Mouse (Mus musculus): Measurements from ENCODE around the gene Zbtb9. TPM values are rescaled to one million over a fixed set of nuclear protein-coding genes. Genes with fewer than 3 reads are reported as not detected.
A peak's percentile ranks its signal among the peaks of the same experiment; 100 is the strongest.

The Zbtb9 gene
- polyA plus RNA-seq, 1 experiment from 2014 or later = 16.5 TPM

- DNase-seq (ENCODE audit: low spot score) = no peak
- no peaks in the 10 kb centered on the region for H3K9me3 ChIP-seq
- peak within 1 kb of the TSS; percentile 65 for H3K4me3 ChIP-seq
- peaks cover 36% of the 10 kb centered on the region for H3K4me1 ChIP-seq (replicated peaks)
- WGBS = 73% methylated on average over 4 of the region's 4 CpGs
- H3K27me3 ChIP-seq (ENCODE audit: insufficient read depth, poor library complexity, severe bottlenecking) = no peaks in the 10 kb centered on the region
- peak within 1 kb of the TSS; percentile 92 for H3K27ac ChIP-seq
- H3K36me3 ChIP-seq = peaks cover 26% of the 10 kb centered on the region
Measured at GRCm38 (mm10) chr17:27028909-27029308, 55.9 kb downstream of the Zbtb9 start, which contains the start of gene Bak1. TSS of gene Bak1 (minus strand) at chr17:27029009.

DNA sequence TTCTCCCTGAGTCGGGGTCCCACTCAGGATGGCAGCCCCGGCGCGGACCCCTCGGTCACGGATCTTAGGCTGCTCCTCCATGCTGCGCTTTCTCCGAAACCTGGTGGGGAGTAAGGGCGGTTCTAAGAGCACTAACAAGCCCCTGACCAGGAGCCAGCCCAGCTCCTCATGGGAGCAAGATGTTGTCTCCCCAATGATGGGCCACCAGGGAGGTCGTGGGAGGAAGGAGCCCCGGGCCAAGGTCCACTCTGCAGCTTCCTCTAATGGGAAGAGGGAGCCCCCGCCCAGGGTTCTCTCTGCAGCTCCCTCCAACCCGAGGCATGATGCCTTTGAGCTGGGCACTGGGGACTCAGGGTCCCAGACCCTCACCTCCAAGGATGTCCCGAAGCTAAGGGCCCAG is 56.5 kb downstream of the Zbtb9 start:
- Histone ChIP-seq H3K27me3 (ENCODE audit: insufficient read depth, poor library complexity, severe bottlenecking) (no peaks in the 10 kb centered on the region), H3K4me3 (no peak overlapping the region), H3K9me3 (no peaks in the 10 kb centered on the region), H3K36me3 (peaks cover 20% of the 10 kb centered on the region), H3K27ac (no peak overlapping the region), H3K4me1 (replicated peaks) (peaks cover 36% of the 10 kb centered on the region)
- 89% methylated on average over 14 of the region's 14 CpGs for WGBS
- no peak for DNase-seq (ENCODE audit: low spot score)

- Histone ChIP-seq H3K36me3 (peaks cover 6% of the 10 kb centered on the region), H3K4me3 (no peak overlapping the region), H3K4me1 (replicated peaks) (peaks cover 41% of the 10 kb centered on the region), H3K27me3 (ENCODE audit: insufficient read depth, poor library complexity, severe bottlenecking) (no peaks in the 10 kb centered on the region), H3K9me3 (no peaks in the 10 kb centered on the region), H3K27ac (no peak overlapping the region)
- DNase-seq (ENCODE audit: low spot score) = no peak
- WGBS = 94% methylated on average over 4 of the region's 4 CpGs
Measured at GRCm38 (mm10) chr17:27030896-27031295, 57.9 kb downstream of the Zbtb9 start.

DNA sequence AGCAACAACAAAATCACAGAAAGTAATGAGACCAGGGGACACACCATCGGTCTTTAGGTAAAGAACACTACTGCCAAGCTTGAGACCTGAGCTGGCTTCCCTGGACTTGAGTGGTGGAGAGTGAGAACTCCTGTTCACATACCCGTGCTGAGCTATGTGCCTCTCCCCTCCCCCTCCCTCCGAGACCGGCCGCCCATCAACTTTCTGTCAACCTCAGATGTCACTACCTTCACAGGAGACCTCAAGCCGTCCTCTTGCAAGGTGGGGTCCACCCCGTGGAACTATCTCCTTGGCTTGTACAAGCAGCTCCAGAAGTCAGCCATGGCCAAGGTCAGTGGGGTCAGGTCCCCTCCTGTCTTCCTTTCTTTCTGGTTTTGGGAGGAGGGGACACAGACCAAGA is 59.4 kb downstream of the Zbtb9 start:
- no peaks in the 10 kb centered on the region for H3K27me3 ChIP-seq (ENCODE audit: insufficient read depth, poor library complexity, severe bottlenecking)
- no peak overlapping the region; the same call in 1 of the 2 replicates for H3K27ac ChIP-seq
- 57% methylated on average over 7 of the region's 7 CpGs for WGBS
- no peaks in the 10 kb centered on the region for H3K36me3 ChIP-seq
- H3K9me3 ChIP-seq = no peaks in the 10 kb centered on the region
- peaks cover 35% of the 10 kb centered on the region for H3K4me1 ChIP-seq (replicated peaks)
- DNase-seq (ENCODE audit: low spot score) = no peak
- H3K4me3 ChIP-seq = peak overlapping the region; percentile 16

DNA sequence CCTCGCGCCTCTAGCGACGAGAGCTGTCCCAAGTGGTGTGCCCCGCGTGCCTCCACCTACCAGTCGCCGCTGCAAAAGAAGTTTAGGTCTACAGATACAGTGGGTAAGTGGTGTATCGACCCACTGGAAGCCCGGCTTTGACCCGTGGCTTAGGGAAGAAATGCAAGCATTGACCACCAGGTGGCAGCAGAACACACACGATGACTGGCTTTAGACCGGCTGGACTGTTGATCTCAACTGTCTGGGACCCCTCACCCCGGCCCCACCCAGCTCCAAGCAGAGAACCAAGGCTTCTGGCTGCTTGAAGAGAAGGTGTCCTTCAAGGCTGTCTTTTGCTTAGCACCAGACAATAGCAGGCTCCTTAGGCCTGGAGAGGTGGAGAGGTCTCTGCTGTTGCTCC is 59.9 kb downstream of the Zbtb9 start:
- peak; percentile 86 for DNase-seq (ENCODE audit: low spot score)
- Histone ChIP-seq H3K4me1 (replicated peaks) (peaks cover 30% of the 10 kb centered on the region), H3K4me3 (peak overlapping the region; percentile 16; the same call in 1 of the 2 replicates), H3K9me3 (no peaks in the 10 kb centered on the region), H3K27me3 (ENCODE audit: insufficient read depth, poor library complexity, severe bottlenecking) (0 out of 2 replicates have a peak, but pooled peaks cover 2% of the 10 kb centered on the region), H3K27ac (peak overlapping the region; percentile 69), H3K36me3 (no peaks in the 10 kb centered on the region)
- 3% methylated on average over 14 of the region's 14 CpGs for WGBS

DNA sequence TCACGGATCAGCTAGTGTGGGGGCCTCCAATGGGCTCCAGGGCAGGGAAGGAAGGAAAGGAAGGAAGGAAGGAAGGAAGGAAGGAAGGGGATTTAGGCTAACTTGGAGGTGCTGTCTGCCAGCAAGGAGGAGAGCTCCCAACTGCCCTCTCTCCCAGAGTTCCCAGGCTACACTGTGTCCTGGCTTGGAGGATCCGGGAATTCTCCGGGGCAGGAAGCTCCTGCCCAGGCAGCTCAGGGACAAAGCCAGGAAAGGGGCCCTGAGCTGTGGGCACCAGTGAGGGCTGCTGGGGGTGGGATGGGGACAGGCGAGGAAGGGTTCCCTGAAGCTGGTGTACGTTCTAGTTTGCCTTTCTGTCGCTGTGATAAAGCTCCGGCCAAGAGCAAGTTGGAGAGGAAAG is 63.5 kb downstream of the Zbtb9 start:
- H3K4me3 ChIP-seq = no peak overlapping the region
- H3K27ac ChIP-seq = peak overlapping the region; percentile 66
- no peaks in the 10 kb centered on the region for H3K36me3 ChIP-seq
- WGBS = 77% methylated on average over 7 of the region's 7 CpGs
- peaks cover 21% of the 10 kb centered on the region for H3K27me3 ChIP-seq (ENCODE audit: insufficient read depth, poor library complexity, severe bottlenecking)
- no peaks in the 10 kb centered on the region for H3K9me3 ChIP-seq
- peaks cover 53% of the 10 kb centered on the region for H3K4me1 ChIP-seq (replicated peaks)
- no peak for DNase-seq (ENCODE audit: low spot score)

DNA sequence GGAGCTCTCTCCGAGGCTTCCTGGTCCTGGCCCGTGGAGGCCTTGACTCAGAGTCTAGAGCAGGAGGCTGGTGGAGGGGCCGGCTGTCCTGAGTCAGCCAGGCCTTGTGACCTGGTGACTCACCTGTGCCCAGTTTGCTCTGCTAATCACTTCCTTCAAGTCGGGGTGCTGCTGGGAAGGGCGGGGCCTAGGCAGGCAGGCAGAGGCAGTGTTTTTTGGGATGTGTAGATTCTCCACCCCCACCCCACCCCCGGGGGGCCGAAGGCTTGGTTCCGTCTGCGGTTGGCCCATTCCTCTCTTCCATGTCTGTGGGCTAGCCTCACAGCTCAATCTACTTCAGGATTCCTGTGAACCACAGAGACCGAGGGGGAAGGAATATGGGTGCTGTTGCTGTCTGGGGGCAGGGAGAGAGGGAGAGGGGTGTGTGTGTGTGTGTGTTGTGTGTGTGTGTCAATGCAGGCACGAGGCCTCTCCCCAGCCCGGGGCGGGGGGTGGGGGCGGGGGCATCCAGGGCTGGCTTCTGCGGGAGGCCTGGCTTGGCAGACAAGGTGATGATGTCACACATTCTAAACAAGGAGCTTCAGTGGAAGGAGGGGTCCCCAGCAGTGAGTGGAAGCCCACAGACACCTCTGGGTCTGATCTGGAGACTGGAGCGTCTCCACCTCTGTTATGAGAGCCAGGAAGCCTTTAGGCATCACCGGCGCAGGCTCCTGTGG is 65.5 kb downstream of the Zbtb9 start:
- DNase-seq (ENCODE audit: low spot score) = no peak
- H3K4me3 ChIP-seq = no peak overlapping the region
- peaks cover 55% of the 10 kb centered on the region for H3K4me1 ChIP-seq (replicated peaks)
- H3K27me3 ChIP-seq (ENCODE audit: insufficient read depth, poor library complexity, severe bottlenecking) = peaks cover 21% of the 10 kb centered on the region
- peak overlapping the region; percentile 4 for H3K27ac ChIP-seq
- H3K36me3 ChIP-seq = no peaks in the 10 kb centered on the region
- WGBS = 38% methylated on average over 18 of the region's 18 CpGs
- H3K9me3 ChIP-seq = no peaks in the 10 kb centered on the region

DNA sequence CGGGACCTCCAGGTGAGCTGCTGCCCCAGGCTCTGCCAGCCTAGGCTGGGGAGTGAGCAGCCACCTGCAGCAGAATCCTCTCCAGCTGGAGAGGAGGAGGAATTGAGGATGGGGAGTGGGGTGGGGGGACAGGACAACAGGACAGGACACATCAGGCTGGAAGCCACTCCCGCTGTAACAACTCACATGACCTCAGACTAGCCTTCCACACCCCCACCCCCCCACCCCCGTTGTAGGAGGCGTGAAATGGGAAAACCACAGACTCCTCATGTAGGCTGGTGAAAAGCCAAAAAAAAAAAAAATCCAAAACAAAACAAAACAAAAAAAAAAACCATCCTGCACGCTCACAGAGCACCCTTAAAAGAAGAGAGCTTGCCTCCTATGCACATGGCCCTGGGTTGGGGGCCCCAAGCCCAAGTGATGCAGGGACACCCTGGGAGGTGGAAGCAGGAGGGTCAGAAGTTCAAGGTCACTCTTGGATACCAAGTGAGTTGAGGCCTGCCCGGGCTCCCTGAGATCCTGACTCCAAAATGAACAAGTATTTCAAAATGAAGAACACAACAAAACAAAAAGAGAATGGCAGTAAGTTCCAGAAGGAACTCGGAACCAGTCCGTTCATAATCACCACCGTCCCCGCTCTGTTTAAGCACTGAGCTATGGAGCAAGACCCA is 66.6 kb downstream of the Zbtb9 start:
- no peaks in the 10 kb centered on the region for H3K36me3 ChIP-seq
- H3K9me3 ChIP-seq = no peaks in the 10 kb centered on the region
- 63% methylated on average over 10 of the region's 10 CpGs for WGBS
- H3K27me3 ChIP-seq (ENCODE audit: insufficient read depth, poor library complexity, severe bottlenecking) = peaks cover 21% of the 10 kb centered on the region
- peak overlapping the region; percentile 36; the same call in 1 of the 2 replicates for H3K4me3 ChIP-seq
- H3K4me1 ChIP-seq (replicated peaks) = peaks cover 56% of the 10 kb centered on the region
- peak overlapping the region; percentile 84 for H3K27ac ChIP-seq
- no peak for DNase-seq (ENCODE audit: low spot score)

DNA sequence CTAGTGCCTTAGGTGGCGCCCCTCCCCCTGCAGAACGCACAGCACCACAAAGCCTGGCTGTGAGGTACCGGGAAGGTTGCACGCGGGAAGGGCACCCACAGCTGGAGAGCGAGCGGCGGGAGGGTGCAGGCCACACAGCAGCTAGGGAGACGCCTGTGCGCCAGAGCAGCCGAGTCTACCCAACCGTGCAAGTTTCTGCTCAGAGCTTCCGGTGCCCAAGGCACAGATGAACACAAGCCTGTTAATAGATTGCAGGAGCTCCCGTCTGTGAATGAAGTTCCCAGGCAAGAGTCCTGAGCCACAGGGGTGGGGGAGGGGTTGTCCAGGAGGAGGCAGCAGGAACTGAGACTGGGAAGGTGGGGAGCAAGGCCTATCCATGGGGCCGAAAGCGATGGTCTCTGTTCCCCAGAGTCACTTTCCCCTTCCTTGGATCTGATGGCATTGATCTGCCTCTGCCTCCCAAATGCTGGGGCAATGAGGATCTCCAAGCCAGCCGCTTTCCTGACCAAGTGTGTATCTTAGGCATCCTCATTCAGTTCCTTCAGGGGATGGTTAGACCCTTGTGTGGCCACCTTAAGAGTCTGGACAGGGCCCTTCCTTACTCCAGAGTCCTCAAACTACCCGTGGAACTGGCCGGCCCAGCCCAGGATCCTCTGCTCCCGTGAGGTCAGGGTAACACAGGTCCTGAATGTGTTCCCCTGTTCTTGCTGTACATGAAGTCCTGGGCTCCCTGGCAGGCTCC is 67.5 kb downstream of the Zbtb9 start:
- WGBS = 10% methylated on average over 20 of the region's 20 CpGs
- Histone ChIP-seq H3K4me1 (replicated peaks) (peaks cover 54% of the 10 kb centered on the region), H3K27me3 (ENCODE audit: insufficient read depth, poor library complexity, severe bottlenecking) (peaks cover 21% of the 10 kb centered on the region), H3K36me3 (no peaks in the 10 kb centered on the region), H3K4me3 (peak overlapping the region; percentile 36), H3K27ac (peak overlapping the region; percentile 84), H3K9me3 (no peaks in the 10 kb centered on the region)
- peak; percentile 66 for DNase-seq (ENCODE audit: low spot score)

DNA sequence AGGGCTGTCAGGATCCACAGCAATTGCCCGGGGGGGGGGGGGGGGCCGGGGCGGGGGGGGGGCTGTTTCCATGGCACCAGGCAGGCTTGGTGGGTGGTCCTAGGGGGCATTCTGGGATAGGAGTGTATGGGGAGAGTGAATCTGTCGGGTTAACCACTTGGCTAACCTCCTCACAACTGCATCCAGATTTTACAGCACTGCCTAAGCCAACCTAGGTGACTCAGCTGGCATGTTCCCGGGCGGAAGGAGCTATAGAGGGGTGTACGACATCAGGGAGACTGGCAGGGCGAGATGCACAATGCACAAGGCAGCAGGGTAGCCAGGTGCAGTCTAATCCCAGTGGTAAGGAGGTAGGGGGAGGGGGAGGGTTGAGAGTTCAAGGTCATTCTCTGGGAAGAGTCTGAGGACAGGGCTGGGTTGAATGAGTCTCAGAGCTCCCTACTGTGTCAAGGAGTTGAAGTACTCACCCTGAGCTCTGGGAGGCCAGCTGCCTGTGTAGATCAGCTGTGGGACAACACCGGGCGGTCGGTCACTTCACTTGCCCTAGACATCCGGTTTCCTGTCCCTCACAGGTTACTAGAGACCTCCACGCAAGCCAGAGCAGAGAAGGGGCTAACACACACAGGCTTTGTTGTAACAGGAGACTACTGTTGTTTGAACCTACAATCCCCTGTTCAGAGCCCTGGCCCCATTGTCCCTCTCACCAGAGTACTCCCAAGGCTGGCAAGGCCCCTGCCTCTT is 68.2 kb downstream of the Zbtb9 start:
- peaks cover 51% of the 10 kb centered on the region for H3K4me1 ChIP-seq (replicated peaks)
- no peaks in the 10 kb centered on the region for H3K36me3 ChIP-seq
- 39% methylated on average over 13 of the region's 13 CpGs for whole genome bisulfite sequencing
- peak overlapping the region; percentile 84 for H3K27ac ChIP-seq
- no peak for DNase-seq (ENCODE audit: low spot score)
- peaks cover 21% of the 10 kb centered on the region for H3K27me3 ChIP-seq (ENCODE audit: insufficient read depth, poor library complexity, severe bottlenecking)
- H3K4me3 ChIP-seq = no peak overlapping the region
- H3K9me3 ChIP-seq = no peaks in the 10 kb centered on the region

- Histone ChIP-seq H3K4me3 (no peak overlapping the region), H3K27ac (peak overlapping the region; percentile 84; the same call in 1 of the 2 replicates), H3K27me3 (ENCODE audit: insufficient read depth, poor library complexity, severe bottlenecking) (peaks cover 21% of the 10 kb centered on the region), H3K4me1 (replicated peaks) (peaks cover 51% of the 10 kb centered on the region), H3K9me3 (no peaks in the 10 kb centered on the region), H3K36me3 (no peaks in the 10 kb centered on the region)
- DNase-seq (ENCODE audit: low spot score) = no peak
- 89% methylated on average over 2 of the region's 2 CpGs for WGBS
Measured at GRCm38 (mm10) chr17:27041787-27042055, 68.8 kb downstream of the Zbtb9 start.

DNA sequence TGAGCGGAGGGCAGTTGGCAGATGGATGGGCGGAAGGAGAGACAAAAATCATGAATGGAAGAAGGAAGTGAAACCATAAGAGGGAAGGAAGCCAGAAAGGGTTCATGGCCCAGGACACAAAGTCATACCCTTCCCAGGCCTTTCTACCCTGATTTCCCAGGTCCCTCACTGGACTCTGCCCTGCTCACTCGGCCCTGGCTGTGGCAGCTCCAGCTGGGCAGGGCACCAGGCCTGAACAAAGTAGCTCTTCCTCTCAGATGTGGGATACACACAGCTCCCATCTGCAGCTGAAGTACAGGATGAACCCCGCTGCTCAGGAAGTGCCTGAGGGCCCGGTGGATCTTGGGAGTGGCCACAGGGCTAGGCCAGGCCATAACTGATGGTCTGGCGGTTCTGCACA is 69.9 kb downstream of the Zbtb9 start:
- Histone ChIP-seq H3K4me3 (no peak overlapping the region), H3K36me3 (no peaks in the 10 kb centered on the region), H3K9me3 (no peaks in the 10 kb centered on the region), H3K27ac (peak overlapping the region; percentile 70), H3K27me3 (ENCODE audit: insufficient read depth, poor library complexity, severe bottlenecking) (peaks cover 19% of the 10 kb centered on the region), H3K4me1 (replicated peaks) (peaks cover 51% of the 10 kb centered on the region)
- 72% methylated on average over 6 of the region's 6 CpGs for WGBS
- DNase-seq (ENCODE audit: low spot score) = no peak

All from hindbrain, embryonic 10.5 days (tissue).